Mouse (Mus musculus): Measurements from ENCODE around the gene Pdpk1.

- TF ChIP-seq CTCF (IDR thresholded peaks at IDR 0.05; ENCODE audit: borderline replicate concordance, insufficient read depth, low read depth, low read length) (no peak), POLR2A (IDR thresholded peaks at IDR 0.05; ENCODE audit: borderline replicate concordance, insufficient read depth, low read length) (no peak)
Observed at GRCm38 (mm10) chr17:24193769-24194168, 43.0 kb upstream of the Pdpk1 start.
